In genomic region chr10:96722491-96722890, GRCm38 (mm10) we compare ENCODE assay signal across 8 mouse cellular contexts.
A peak's percentile ranks its signal among the peaks of the same experiment; 100 is the strongest.
DNase-seq lines count a peak whose midpoint lies in the region; ATAC-seq lines count a peak whose summit lies in the region.

No protein-coding gene starts in this region.

- no peak overlapping the region for H3K4me2 ChIP-seq in forebrain, embryonic 15.5 days (replicated peaks)
- H3K4me2 ChIP-seq in hindbrain, embryonic 14.5 days (replicated peaks) = no peak overlapping the region
- no peak overlapping the region for H3K4me2 ChIP-seq in limb, embryonic 15.5 days
- no peak overlapping the region for H3K4me2 ChIP-seq in midbrain, embryonic 15.5 days

- H3K27me3 ChIP-seq in forebrain, embryonic 15.5 days = no peaks in the 10 kb centered on the region
- H3K27me3 ChIP-seq in hindbrain, embryonic 14.5 days (ENCODE audit: control insufficient read depth, insufficient read depth, low read length) = no peaks in the 10 kb centered on the region
- no peaks in the 10 kb centered on the region for H3K27me3 ChIP-seq in limb, embryonic 15.5 days
- no peaks in the 10 kb centered on the region for H3K27me3 ChIP-seq in midbrain, embryonic 15.5 days (replicated peaks)

- H3K27ac ChIP-seq in forebrain, embryonic 15.5 days (replicated peaks) = peak overlapping the region; percentile 65
- H3K27ac ChIP-seq in hindbrain, embryonic 14.5 days = no peak overlapping the region
- H3K27ac ChIP-seq in limb, embryonic 15.5 days = peak overlapping the region; percentile 63; the same call in 1 of the 2 replicates
- H3K27ac ChIP-seq in midbrain, embryonic 15.5 days = no peak overlapping the region

- H3K9ac ChIP-seq in forebrain, embryonic 15.5 days (replicated peaks) = no peak overlapping the region
- no peak overlapping the region for H3K9ac ChIP-seq in hindbrain, embryonic 14.5 days
- no peak overlapping the region for H3K9ac ChIP-seq in limb, embryonic 15.5 days
- H3K9ac ChIP-seq in midbrain, embryonic 15.5 days = no peak overlapping the region

- peak; percentile 75 for DNase-seq in Muller cell, postnatal 12 days (ENCODE audit: inconsistent ontology term)
- DNase-seq in cerebellum, adult 11 months = peak; percentile 37
- DNase-seq in hindbrain, embryonic 14.5 days (ENCODE audit: low spot score) = peak; percentile 45
- DNase-seq in thymus, postnatal 36 days = peak; percentile 64 to 78
- no peak for DNase-seq in layer of hippocampus, adult 18-20 months (ENCODE audit: low spot score in 2 of 2)

- H3K9me3 ChIP-seq in forebrain, embryonic 15.5 days = no peaks in the 10 kb centered on the region
- H3K9me3 ChIP-seq in hindbrain, embryonic 14.5 days (ENCODE audit: control insufficient read depth, low read length) = no peaks in the 10 kb centered on the region
- no peaks in the 10 kb centered on the region for H3K9me3 ChIP-seq in limb, embryonic 15.5 days
- H3K9me3 ChIP-seq in midbrain, embryonic 15.5 days = no peaks in the 10 kb centered on the region

- no peak overlapping the region for H3K4me3 ChIP-seq in forebrain, embryonic 15.5 days
- H3K4me3 ChIP-seq in hindbrain, embryonic 14.5 days (replicated peaks; ENCODE audit: low read length) = no peak overlapping the region
- no peak overlapping the region for H3K4me3 ChIP-seq in limb, embryonic 15.5 days
- no peak overlapping the region for H3K4me3 ChIP-seq in midbrain, embryonic 15.5 days

- ATAC-seq in forebrain, embryonic 15.5 days (replicated peaks) = peak; percentile 92
- peak; percentile 88 for ATAC-seq in hindbrain, embryonic 14.5 days (ENCODE audit: low FRiP score)
- peak; percentile 77 for ATAC-seq in limb, embryonic 15.5 days (ENCODE audit: insufficient number of reproducible peaks, low FRiP score, low TSS enrichment, low read depth)
- peak; percentile 87 for ATAC-seq in midbrain, embryonic 15.5 days (replicated peaks)

- H3K4me1 ChIP-seq in forebrain, embryonic 15.5 days = peaks cover 25% of the 10 kb centered on the region
- H3K4me1 ChIP-seq in hindbrain, embryonic 14.5 days (replicated peaks; ENCODE audit: control insufficient read depth, insufficient read depth, low read length) = no peaks in the 10 kb centered on the region
- peaks cover 42% of the 10 kb centered on the region for H3K4me1 ChIP-seq in limb, embryonic 15.5 days
- peaks cover 10% of the 10 kb centered on the region for H3K4me1 ChIP-seq in midbrain, embryonic 15.5 days

- no peaks in the 10 kb centered on the region for H3K36me3 ChIP-seq in forebrain, embryonic 15.5 days
- no peaks in the 10 kb centered on the region for H3K36me3 ChIP-seq in hindbrain, embryonic 14.5 days (replicated peaks; ENCODE audit: control insufficient read depth, insufficient read depth)
- H3K36me3 ChIP-seq in limb, embryonic 15.5 days = no peaks in the 10 kb centered on the region
- H3K36me3 ChIP-seq in midbrain, embryonic 15.5 days (replicated peaks) = no peaks in the 10 kb centered on the region

- 14% methylated on average over 9 of the region's 9 CpGs for WGBS in forebrain, embryonic 15.5 days
- WGBS in hindbrain, embryonic 14.5 days = 22% methylated on average over 9 of the region's 9 CpGs
- WGBS in limb, embryonic 15.5 days = 16% methylated on average over 9 of the region's 9 CpGs
- WGBS in midbrain, embryonic 15.5 days = 30% methylated on average over 9 of the region's 9 CpGs

Comparison
In these comparisons a context has a peak if more than half of its experiments do, and no peak if none do; other contexts are left out.
1. DNase-seq: peak in Muller cell, postnatal 12 days (single experiment), cerebellum, adult 11 months (single experiment), hindbrain, embryonic 14.5 days (single experiment) and thymus, postnatal 36 days (2 of 2); none in layer of hippocampus, adult 18-20 months (0 of 2).
2. H3K27ac ChIP-seq: peak in forebrain, embryonic 15.5 days (single experiment) and limb, embryonic 15.5 days (single experiment); none in hindbrain, embryonic 14.5 days (single experiment) and midbrain, embryonic 15.5 days (single experiment).
3. Peak in every context shown above with its lines, with median percentiles within 50 percentile points of each other: ATAC-seq.